Mouse (Mus musculus) stomach, embryonic 16.5 days (tissue): Measurements from ENCODE around the gene Pip4k2a. TPM values are rescaled to one million over a fixed set of nuclear protein-coding genes. Genes with fewer than 3 reads are reported as not detected.

ENCODE experiments used
- ATAC-seq: fragments of 200-750 bp; cut with Nextera tagmentation; 2 replicates; pipeline ENCODE4 v1.8.0; 2017; ENCODE audit warnings: moderate number of reproducible peaks, moderate TSS enrichment; ENCODE audit not compliant: insufficient read depth, low FRiP score
- H3K27ac ChIP-seq: fragments of 300-500 bp; sonication (generic); 2 replicates; pipeline ENCODE4 v1.5.1; 2014; ENCODE audit warnings: low read length
- H3K27me3 ChIP-seq: fragments of 300-500 bp; sonication (generic); 2 replicates; pipeline ENCODE4 v1.6.1; 2014; ENCODE audit warnings: low read length, control low read depth, mixed read lengths; ENCODE audit not compliant: control insufficient read depth, insufficient read depth
- H3K36me3 ChIP-seq: fragments of 300-500 bp; sonication (generic); 2 replicates; pipeline ENCODE4 v1.6.1; 2014; ENCODE audit warnings: low read length; ENCODE audit not compliant: control insufficient read depth, insufficient read depth
- H3K4me1 ChIP-seq: fragments of 300-500 bp; sonication (generic); 2 replicates; pipeline ENCODE4 v1.6.1; 2014; ENCODE audit warnings: low read length, control low read depth, mixed read lengths; ENCODE audit not compliant: control insufficient read depth, insufficient read depth
- H3K4me2 ChIP-seq: fragments of 300-500 bp; sonication (generic); 2 replicates; pipeline ENCODE4 v1.6.1; 2014; ENCODE audit warnings: low read depth, low read length, mixed read lengths
- H3K4me3 ChIP-seq: fragments of 300-500 bp; sonication (generic); replicated peaks from 2 replicates; pipeline ENCODE4 v1.5.1; 2014; ENCODE audit warnings: mild to moderate bottlenecking, low read length
- H3K9ac ChIP-seq: fragments of 300-500 bp; sonication (generic); 2 replicates; pipeline ENCODE4 v1.6.1; 2014; ENCODE audit warnings: low read length
- H3K9me3 ChIP-seq: fragments of 300-500 bp; sonication (generic); replicated peaks from 2 replicates; pipeline ENCODE4 v1.6.1; 2016; ENCODE audit warnings: low read length, control low read depth; ENCODE audit not compliant: control insufficient read depth
- WGBS: fragments of 180-500 bp; shearing (Covaris S2); extraction: QIAGEN DNeasy Blood & Tissue Kit; methylation state at CpG from one replicate; pipeline ENCODE4 v1.1.7; 2014; 5-methylcytosine and 5-hydroxymethylcytosine counted together
- polyA plus RNA-seq: library from polyadenylated mRNA; unstranded; fragments of >200 nt; fragmentation: Nextera tagmentation; extraction: Ambion mirVana; gene quantifications from 2 replicates; pipeline ENCODE4 v1.2.1, GENCODE M21; 2015

Pip4k2a gene
- polyA plus RNA-seq, 1 experiment from 2014 or later, result 11.2 TPM

GRCm38 (mm10) chr2:18985506-18985905 lies 12.4 kb downstream of the Pip4k2a start:
- no peaks in the 10 kb centered on the region for H3K9me3 ChIP-seq
- 85% methylated on average over 3 of the region's 3 CpGs for WGBS
- no peaks in the 10 kb centered on the region for H3K36me3 ChIP-seq

DNA sequence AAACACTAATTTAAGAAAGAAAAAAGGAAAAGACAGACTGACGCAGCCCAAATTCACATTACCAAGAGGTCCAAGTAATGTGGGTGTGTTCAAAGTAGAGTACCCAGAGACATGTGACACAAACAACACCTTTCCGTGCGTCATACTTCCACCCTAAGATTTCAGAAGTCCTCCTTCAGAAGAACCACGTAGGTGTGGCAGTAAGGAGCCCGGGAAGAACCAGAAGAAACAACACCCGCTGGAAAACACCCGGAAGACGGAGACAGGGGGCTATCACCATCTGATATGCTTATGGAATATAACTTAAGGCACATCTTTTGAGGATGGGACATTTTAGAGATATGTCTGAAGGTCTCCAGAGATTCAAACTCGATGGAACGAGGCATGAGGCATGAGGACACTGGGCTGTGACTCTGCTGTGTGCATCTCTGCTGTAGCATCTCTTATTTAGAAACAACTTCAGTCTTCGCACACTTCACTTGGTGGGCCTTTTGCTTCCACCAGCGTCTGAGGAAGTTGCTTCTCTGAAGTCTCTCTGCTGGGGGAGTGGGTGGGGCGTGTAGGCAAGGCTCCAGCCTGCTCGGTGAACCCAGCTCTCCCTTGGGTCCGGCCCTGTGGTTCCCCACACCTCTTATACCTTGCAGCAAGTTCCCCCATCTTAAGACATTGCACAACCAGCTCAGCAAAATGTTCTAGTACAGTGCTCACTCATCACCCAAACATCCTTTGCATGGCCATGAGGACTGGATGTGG lies 13.7 kb downstream of the Pip4k2a start:
- no peaks in the 10 kb centered on the region for H3K4me1 ChIP-seq
- H3K4me3 ChIP-seq, result no peak overlapping the region
- H3K27ac ChIP-seq, result no peak overlapping the region
- no peak overlapping the region for H3K4me2 ChIP-seq
- no peak for ATAC-seq
- 86% methylated on average over 15 of the region's 15 CpGs for WGBS
- no peak overlapping the region for H3K9ac ChIP-seq
- H3K27me3 ChIP-seq, result no peaks in the 10 kb centered on the region
- no peaks in the 10 kb centered on the region for H3K36me3 ChIP-seq
- no peaks in the 10 kb centered on the region for H3K9me3 ChIP-seq

More at GRCm38 (mm10) chr2:18985506-18985905, 12.4 kb downstream of the Pip4k2a start:
- H3K4me2 ChIP-seq, result no peak overlapping the region
- H3K4me1 ChIP-seq, result no peaks in the 10 kb centered on the region
- H3K27me3 ChIP-seq, result no peaks in the 10 kb centered on the region
- ATAC-seq, result no peak
- H3K4me3 ChIP-seq, result no peak overlapping the region
- H3K27ac ChIP-seq, result no peak overlapping the region
- H3K9ac ChIP-seq, result no peak overlapping the region

DNA sequence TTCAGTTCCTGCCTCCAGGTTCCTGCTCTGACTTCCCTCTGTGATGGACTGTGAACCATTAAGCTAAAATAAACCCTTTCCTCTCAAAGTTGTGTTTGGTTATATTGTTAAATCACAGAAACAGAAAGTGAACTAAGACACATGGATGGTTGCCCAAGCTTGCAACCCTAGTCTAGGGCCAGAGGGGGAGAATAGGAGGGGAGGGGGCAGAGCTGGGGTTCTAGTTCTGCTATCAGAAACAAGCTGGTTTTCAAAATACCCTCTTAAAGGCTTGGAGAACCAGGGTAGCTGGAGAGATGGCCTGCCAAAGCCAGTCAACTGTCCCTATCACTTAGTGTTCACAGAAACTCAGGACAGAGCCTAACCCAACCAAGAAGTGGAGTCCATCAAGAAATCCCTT lies 14.4 kb downstream of the Pip4k2a start:
- Histone ChIP-seq H3K4me2 (no peak overlapping the region), H3K9me3 (no peaks in the 10 kb centered on the region), H3K4me1 (no peaks in the 10 kb centered on the region), H3K4me3 (no peak overlapping the region), H3K27ac (no peak overlapping the region), H3K36me3 (no peaks in the 10 kb centered on the region), H3K9ac (no peak overlapping the region), H3K27me3 (no peaks in the 10 kb centered on the region)
- no peak for ATAC-seq

- ATAC-seq, result no peak
- WGBS, result 75% methylated on average over 6 of the region's 6 CpGs
- Histone ChIP-seq H3K27me3 (no peaks in the 10 kb centered on the region), H3K9me3 (no peaks in the 10 kb centered on the region), H3K9ac (no peak overlapping the region), H3K4me2 (no peak overlapping the region), H3K4me1 (no peaks in the 10 kb centered on the region), H3K4me3 (no peak overlapping the region), H3K36me3 (no peaks in the 10 kb centered on the region), H3K27ac (no peak overlapping the region)
Observed at GRCm38 (mm10) chr2:18982581-18982980, 15.3 kb downstream of the Pip4k2a start.

GRCm38 (mm10) chr2:18979675-18980074 lies 18.3 kb downstream of the Pip4k2a start:
- ATAC-seq, result no peak
- H3K36me3 ChIP-seq, result no peaks in the 10 kb centered on the region

GRCm38 (mm10) chr2:18979046-18979445 lies 18.9 kb downstream of the Pip4k2a start:
- H3K9ac ChIP-seq, result no peak overlapping the region
- ATAC-seq, result no peak
- H3K27ac ChIP-seq, result no peak overlapping the region
- H3K36me3 ChIP-seq, result no peaks in the 10 kb centered on the region
- H3K9me3 ChIP-seq, result no peaks in the 10 kb centered on the region
- WGBS, result 86% methylated on average over 4 of the region's 4 CpGs
- H3K4me3 ChIP-seq, result no peak overlapping the region
- H3K4me1 ChIP-seq, result no peaks in the 10 kb centered on the region
- no peaks in the 10 kb centered on the region for H3K27me3 ChIP-seq
- no peak overlapping the region for H3K4me2 ChIP-seq

More at GRCm38 (mm10) chr2:18979675-18980074, 18.3 kb downstream of the Pip4k2a start:
- Histone ChIP-seq H3K4me3 (no peak overlapping the region), H3K9me3 (no peaks in the 10 kb centered on the region), H3K4me1 (no peaks in the 10 kb centered on the region), H3K27me3 (no peaks in the 10 kb centered on the region), H3K4me2 (no peak overlapping the region), H3K27ac (no peak overlapping the region), H3K9ac (no peak overlapping the region)
- WGBS, result 76% methylated on average over 7 of the region's 7 CpGs

DNA sequence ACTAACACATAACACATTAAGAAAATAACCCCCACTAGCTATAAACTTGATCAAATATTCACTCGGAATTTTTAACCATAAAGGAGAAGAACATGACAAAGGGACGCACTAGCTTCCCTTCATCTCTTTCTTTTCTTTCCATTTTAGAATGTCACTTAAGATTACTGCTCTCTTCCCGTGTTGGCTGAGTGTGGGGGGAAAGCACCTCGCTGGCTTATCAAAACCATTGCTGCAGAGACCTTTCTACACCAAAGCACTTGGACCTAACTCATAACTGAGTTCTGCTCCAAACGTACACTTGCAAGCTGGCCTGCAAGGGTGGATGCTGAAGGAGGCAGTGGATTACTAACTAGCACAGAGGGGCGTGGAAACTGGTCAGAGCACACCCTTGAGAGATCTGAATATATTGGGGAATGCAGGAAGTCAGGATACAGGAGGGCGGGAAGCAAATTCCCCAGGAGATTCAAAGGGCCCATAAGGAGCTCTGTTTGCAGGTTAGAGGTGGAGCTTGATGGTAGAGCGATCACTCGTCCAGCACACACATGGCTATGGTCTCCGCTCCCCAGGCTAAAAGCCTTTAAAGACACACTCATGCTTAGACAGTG lies 20.6 kb downstream of the Pip4k2a start:
- no peak overlapping the region for H3K4me2 ChIP-seq
- no peak overlapping the region for H3K27ac ChIP-seq
- no peak overlapping the region for H3K4me3 ChIP-seq
- no peak for ATAC-seq
- no peaks in the 10 kb centered on the region for H3K27me3 ChIP-seq
- H3K4me1 ChIP-seq, result no peaks in the 10 kb centered on the region
- H3K36me3 ChIP-seq, result 0 out of 2 replicates have a peak, but pooled peaks cover 4% of the 10 kb centered on the region
- 81% methylated on average over 10 of the region's 10 CpGs for WGBS
- peaks cover 8% of the 10 kb centered on the region for H3K9me3 ChIP-seq
- H3K9ac ChIP-seq, result no peak overlapping the region

- Histone ChIP-seq H3K27ac (no peak overlapping the region), H3K9ac (no peak overlapping the region), H3K27me3 (no peaks in the 10 kb centered on the region), H3K36me3 (0 out of 2 replicates have a peak, but pooled peaks cover 4% of the 10 kb centered on the region), H3K4me1 (no peaks in the 10 kb centered on the region), H3K9me3 (peaks cover 8% of the 10 kb centered on the region), H3K4me3 (no peak overlapping the region), H3K4me2 (no peak overlapping the region)
- 75% methylated on average over 2 of the region's 2 CpGs for WGBS
- ATAC-seq, result no peak
Observed at GRCm38 (mm10) chr2:18976175-18976574, 21.8 kb downstream of the Pip4k2a start.

- 51% methylated on average over 4 of the region's 4 CpGs for WGBS
- H3K4me3 ChIP-seq, result no peak overlapping the region
- H3K36me3 ChIP-seq, result 0 out of 2 replicates have a peak, but pooled peaks cover 4% of the 10 kb centered on the region
- peaks cover 8% of the 10 kb centered on the region for H3K9me3 ChIP-seq
- H3K4me1 ChIP-seq, result no peaks in the 10 kb centered on the region
- H3K9ac ChIP-seq, result no peak overlapping the region
- H3K27me3 ChIP-seq, result no peaks in the 10 kb centered on the region
- ATAC-seq, result no peak
- no peak overlapping the region for H3K27ac ChIP-seq
- H3K4me2 ChIP-seq, result no peak overlapping the region
Observed at GRCm38 (mm10) chr2:18974882-18975645, 22.9 kb downstream of the Pip4k2a start.
